Mouse (Mus musculus) neural tube, embryonic 12.5 days (tissue): ENCODE measurements around the gene Grk3. TPM values are rescaled to one million over a fixed set of nuclear protein-coding genes. Genes with fewer than 3 reads are reported as not detected.
A peak's percentile ranks its signal among the peaks of the same experiment; 100 is the strongest.

Experiments
- ATAC-seq: fragments of 200-750 bp; cut with Nextera tagmentation; 2 replicates; pipeline ENCODE4 v1.8.0; 2017; ENCODE audit warnings: low read depth, mild to moderate bottlenecking, moderate TSS enrichment, moderate library complexity; ENCODE audit not compliant: low FRiP score
- H3K27ac ChIP-seq: fragments of 300-500 bp; sonication (generic); 2 replicates; pipeline ENCODE4 v1.5.1; 2016
- H3K27me3 ChIP-seq: fragments of 300-500 bp; sonication (generic); replicated peaks from 2 replicates; pipeline ENCODE4 v1.6.1; 2016; ENCODE audit warnings: mild to moderate bottlenecking
- H3K36me3 ChIP-seq: fragments of 300-500 bp; sonication (generic); 2 replicates; pipeline ENCODE4 v1.6.1; 2016; ENCODE audit warnings: mild to moderate bottlenecking
- H3K4me1 ChIP-seq: fragments of 300-500 bp; sonication (generic); 2 replicates; pipeline ENCODE4 v1.6.1; 2016
- H3K4me2 ChIP-seq: fragments of 300-500 bp; sonication (generic); replicated peaks from 2 replicates; pipeline ENCODE4 v1.6.1; 2016; ENCODE audit warnings: mild to moderate bottlenecking
- H3K4me3 ChIP-seq: fragments of 300-500 bp; sonication (generic); 2 replicates; pipeline ENCODE4 v1.5.1; 2016
- H3K9ac ChIP-seq: fragments of 300-500 bp; sonication (generic); 2 replicates; pipeline ENCODE4 v1.6.1; 2016; ENCODE audit warnings: mild to moderate bottlenecking
- H3K9me3 ChIP-seq: fragments of 300-500 bp; sonication (generic); 2 replicates; pipeline ENCODE4 v1.6.1; 2016; ENCODE audit warnings: mild to moderate bottlenecking
- WGBS: fragments of 180-500 bp; shearing (Covaris S2); methylation state at CpG from one replicate; pipeline ENCODE4 v1.1.7; 2016; 5-methylcytosine and 5-hydroxymethylcytosine counted together
- polyA plus RNA-seq: library from polyadenylated mRNA; unstranded; fragments of >200 nt; fragmentation: Nextera tagmentation; extraction: Ambion mirVana; gene quantifications from 2 replicates; pipeline ENCODE4 v1.2.1, GENCODE M21; 2016

The Grk3 gene
- 8.8 and 10.1 TPM in 2 replicates for polyA plus RNA-seq

- no peak within 1 kb of the TSS for H3K27ac ChIP-seq
- peak within 1 kb of the TSS; percentile 53 for H3K4me3 ChIP-seq
- H3K36me3 ChIP-seq, result no peaks in the 10 kb centered on the region
- peaks cover 4% of the 10 kb centered on the region for H3K9me3 ChIP-seq
- peak; percentile 83 for ATAC-seq
- H3K9ac ChIP-seq, result peak within 1 kb of the TSS; percentile 65
- WGBS, result 4% methylated on average over 51 of the region's 52 CpGs
- peaks cover 18% of the 10 kb centered on the region for H3K27me3 ChIP-seq
- peaks cover 17% of the 10 kb centered on the region; the same call in 1 of the 2 replicates for H3K4me1 ChIP-seq
- peak within 1 kb of the TSS; percentile 76 for H3K4me2 ChIP-seq
These were observed at the start of gene Grk3 for GRCm38 (mm10) chr5:113015236-113016061. TSS of gene Grk3 (minus strand) at chr5:113015791.

- no peak overlapping the region for H3K4me3 ChIP-seq
- 0 out of 2 replicates have a peak, but pooled peaks cover 5% of the 10 kb centered on the region for H3K27me3 ChIP-seq
- H3K36me3 ChIP-seq, result no peaks in the 10 kb centered on the region
- no peaks in the 10 kb centered on the region for H3K9me3 ChIP-seq
- ATAC-seq, result no peak
- 4% methylated on average over 16 of the region's 16 CpGs for WGBS
- H3K9ac ChIP-seq, result no peak overlapping the region
- no peak overlapping the region for H3K4me2 ChIP-seq
- H3K27ac ChIP-seq, result no peak overlapping the region
- H3K4me1 ChIP-seq, result 0 out of 2 replicates have a peak, but pooled peaks cover 2% of the 10 kb centered on the region
These were observed 38.7 kb upstream of the Grk3 start for GRCm38 (mm10) chr5:113054308-113054707.

GRCm38 (mm10) chr5:113050581-113051185, 35.1 kb upstream of the Grk3 start:
- Histone ChIP-seq H3K27ac (no peak overlapping the region), H3K4me3 (no peak overlapping the region), H3K9me3 (no peaks in the 10 kb centered on the region), H3K36me3 (no peaks in the 10 kb centered on the region), H3K4me1 (peaks cover 2% of the 10 kb centered on the region; the same call in 1 of the 2 replicates), H3K9ac (no peak overlapping the region), H3K4me2 (no peak overlapping the region), H3K27me3 (0 out of 2 replicates have a peak, but pooled peaks cover 5% of the 10 kb centered on the region)
- no peak for ATAC-seq
- 56% methylated on average over 7 of the region's 7 CpGs for WGBS

GRCm38 (mm10) chr5:113049876-113050275, 34.3 kb upstream of the Grk3 start:
- H3K27me3 ChIP-seq, result 0 out of 2 replicates have a peak, but pooled peaks cover 2% of the 10 kb centered on the region
- ATAC-seq, result no peak

GRCm38 (mm10) chr5:113045511-113046273, 30.1 kb upstream of the Grk3 start:
- H3K4me1 ChIP-seq, result peaks cover 24% of the 10 kb centered on the region
- H3K27me3 ChIP-seq, result no peaks in the 10 kb centered on the region
- no peak overlapping the region for H3K27ac ChIP-seq
- H3K9me3 ChIP-seq, result no peaks in the 10 kb centered on the region
- ATAC-seq, result no peak
- no peak overlapping the region for H3K4me2 ChIP-seq
- no peak overlapping the region for H3K9ac ChIP-seq
- no peak overlapping the region for H3K4me3 ChIP-seq
- 84% methylated on average over 10 of the region's 10 CpGs for WGBS
- H3K36me3 ChIP-seq, result no peaks in the 10 kb centered on the region

More at GRCm38 (mm10) chr5:113049876-113050275, 34.3 kb upstream of the Grk3 start:
- H3K9ac ChIP-seq, result no peak overlapping the region
- H3K4me3 ChIP-seq, result no peak overlapping the region
- no peak overlapping the region for H3K4me2 ChIP-seq
- peaks cover 8% of the 10 kb centered on the region; the same call in 1 of the 2 replicates for H3K4me1 ChIP-seq
- no peaks in the 10 kb centered on the region for H3K36me3 ChIP-seq
- H3K9me3 ChIP-seq, result no peaks in the 10 kb centered on the region
- no peak overlapping the region for H3K27ac ChIP-seq

- Histone ChIP-seq H3K4me1 (peaks cover 27% of the 10 kb centered on the region), H3K36me3 (no peaks in the 10 kb centered on the region), H3K27me3 (no peaks in the 10 kb centered on the region), H3K9ac (no peak overlapping the region), H3K27ac (no peak overlapping the region), H3K9me3 (no peaks in the 10 kb centered on the region), H3K4me2 (no peak overlapping the region), H3K4me3 (no peak overlapping the region)
- WGBS, result 82% methylated on average over 8 of the region's 8 CpGs
- ATAC-seq, result no peak
These were observed 27.9 kb upstream of the Grk3 start for GRCm38 (mm10) chr5:113043531-113043930.

GRCm38 (mm10) chr5:113041567-113042071, 26.0 kb upstream of the Grk3 start:
- WGBS, result 0% methylated on average over 5 of the region's 5 CpGs
- Histone ChIP-seq H3K9ac (no peak overlapping the region), H3K4me2 (no peak overlapping the region), H3K27ac (0 out of 2 replicates have a peak overlapping the region, but pooled peaks have one; percentile 1), H3K4me3 (no peak overlapping the region), H3K9me3 (no peaks in the 10 kb centered on the region), H3K36me3 (no peaks in the 10 kb centered on the region), H3K27me3 (no peaks in the 10 kb centered on the region), H3K4me1 (peaks cover 27% of the 10 kb centered on the region)
- ATAC-seq, result peak; percentile 93

- H3K9me3 ChIP-seq, result no peaks in the 10 kb centered on the region
- H3K4me1 ChIP-seq, result peaks cover 27% of the 10 kb centered on the region
- H3K4me2 ChIP-seq, result no peak overlapping the region
- WGBS, result 75% methylated on average over 6 of the region's 6 CpGs
- H3K27ac ChIP-seq, result no peak overlapping the region
- no peaks in the 10 kb centered on the region for H3K36me3 ChIP-seq
- no peak overlapping the region for H3K9ac ChIP-seq
- ATAC-seq, result no peak
- no peak overlapping the region for H3K4me3 ChIP-seq
- no peaks in the 10 kb centered on the region for H3K27me3 ChIP-seq
These were observed 25.2 kb upstream of the Grk3 start for GRCm38 (mm10) chr5:113040776-113041175.

GRCm38 (mm10) chr5:113038601-113039000, 23.0 kb upstream of the Grk3 start:
- no peaks in the 10 kb centered on the region for H3K36me3 ChIP-seq
- WGBS, result 79% methylated on average over 6 of the region's 6 CpGs
- no peak overlapping the region for H3K4me3 ChIP-seq
- H3K9ac ChIP-seq, result no peak overlapping the region
- H3K27me3 ChIP-seq, result no peaks in the 10 kb centered on the region
- no peak for ATAC-seq
- no peak overlapping the region for H3K27ac ChIP-seq
- no peaks in the 10 kb centered on the region for H3K9me3 ChIP-seq
- no peak overlapping the region for H3K4me2 ChIP-seq
- H3K4me1 ChIP-seq, result peaks cover 22% of the 10 kb centered on the region

- H3K4me3 ChIP-seq, result no peak overlapping the region
- no peak overlapping the region for H3K4me2 ChIP-seq
- WGBS, result 63% methylated on average over 10 of the region's 10 CpGs
- no peak for ATAC-seq
- no peaks in the 10 kb centered on the region for H3K27me3 ChIP-seq
- no peak overlapping the region for H3K27ac ChIP-seq
- no peak overlapping the region for H3K9ac ChIP-seq
- H3K4me1 ChIP-seq, result peaks cover 7% of the 10 kb centered on the region
- no peaks in the 10 kb centered on the region for H3K36me3 ChIP-seq
- no peaks in the 10 kb centered on the region for H3K9me3 ChIP-seq
These were observed 19.8 kb upstream of the Grk3 start for GRCm38 (mm10) chr5:113035094-113036047.

- no peaks in the 10 kb centered on the region for H3K36me3 ChIP-seq
- H3K9me3 ChIP-seq, result no peaks in the 10 kb centered on the region
- peaks cover 4% of the 10 kb centered on the region; the same call in 1 of the 2 replicates for H3K27me3 ChIP-seq
- no peak overlapping the region for H3K27ac ChIP-seq
- H3K9ac ChIP-seq, result no peak overlapping the region
- peaks cover 6% of the 10 kb centered on the region for H3K4me1 ChIP-seq
- no peak overlapping the region for H3K4me3 ChIP-seq
- WGBS, result 68% methylated on average over 15 of the region's 15 CpGs
- ATAC-seq, result no peak
- H3K4me2 ChIP-seq, result no peak overlapping the region
These were observed 15.7 kb upstream of the Grk3 start for GRCm38 (mm10) chr5:113031201-113031754.
